Mouse (Mus musculus): Measurements from ENCODE around the gene Lrrc32. TPM values are rescaled to one million over a fixed set of nuclear protein-coding genes. Genes with fewer than 3 reads are reported as not detected.

The Lrrc32 gene
- polyA plus RNA-seq, 1 experiment from 2014 or later, result 5.6 TPM

DNA sequence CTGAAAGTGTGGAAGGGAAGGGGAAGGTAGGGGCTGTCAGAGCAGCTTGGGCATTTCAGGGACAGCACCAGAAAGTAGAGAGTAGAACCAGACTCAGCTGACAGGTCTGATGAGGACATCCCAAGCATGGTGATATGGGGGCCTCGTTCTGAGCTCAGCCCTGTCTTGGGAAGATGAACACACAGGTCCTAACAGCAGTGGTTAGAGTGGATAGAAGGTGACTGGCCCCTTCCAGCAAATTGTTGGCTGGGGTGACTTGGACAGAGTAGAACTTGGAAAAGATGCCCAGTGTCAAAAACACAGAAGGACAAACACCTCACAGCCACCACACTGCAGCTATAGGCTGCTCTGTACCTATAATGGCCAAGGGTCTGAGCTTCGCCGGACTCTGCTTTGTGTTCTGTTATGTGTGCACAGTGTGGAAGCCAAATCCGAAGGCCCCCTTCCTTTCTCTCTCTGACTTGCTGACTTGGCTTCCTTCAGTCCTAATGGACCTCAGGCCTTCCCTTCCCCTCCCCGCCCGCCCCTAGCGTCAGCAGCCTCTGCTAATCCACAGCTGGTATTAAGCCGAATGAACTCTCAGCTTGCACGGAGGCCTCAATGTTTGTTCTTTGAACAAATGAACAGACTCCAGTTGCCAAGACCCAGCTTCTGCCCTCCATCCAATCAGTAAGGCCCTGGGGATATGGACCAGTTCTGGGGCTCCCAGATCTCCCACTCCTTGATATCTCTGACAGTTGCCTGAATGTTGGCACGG lies 48.3 kb downstream of the Lrrc32 start:
- Histone ChIP-seq H3K36me3 (replicated peaks) (no peaks in the 10 kb centered on the region), H3K27me3 (no peaks in the 10 kb centered on the region), H3K4me3 (replicated peaks) (no peak overlapping the region), H3K9me3 (replicated peaks) (no peaks in the 10 kb centered on the region), H3K4me1 (replicated peaks) (0 out of 2 replicates have a peak, but pooled peaks cover 4% of the 10 kb centered on the region), H3K9ac (no peak overlapping the region), H3K27ac (replicated peaks) (no peak overlapping the region), H3K4me2 (no peak overlapping the region)
- ATAC-seq (ENCODE audit: insufficient read depth), result no peak
- 55% methylated on average over 10 of the region's 10 CpGs for WGBS (ENCODE audit: insufficient replicate concordance)

DNA sequence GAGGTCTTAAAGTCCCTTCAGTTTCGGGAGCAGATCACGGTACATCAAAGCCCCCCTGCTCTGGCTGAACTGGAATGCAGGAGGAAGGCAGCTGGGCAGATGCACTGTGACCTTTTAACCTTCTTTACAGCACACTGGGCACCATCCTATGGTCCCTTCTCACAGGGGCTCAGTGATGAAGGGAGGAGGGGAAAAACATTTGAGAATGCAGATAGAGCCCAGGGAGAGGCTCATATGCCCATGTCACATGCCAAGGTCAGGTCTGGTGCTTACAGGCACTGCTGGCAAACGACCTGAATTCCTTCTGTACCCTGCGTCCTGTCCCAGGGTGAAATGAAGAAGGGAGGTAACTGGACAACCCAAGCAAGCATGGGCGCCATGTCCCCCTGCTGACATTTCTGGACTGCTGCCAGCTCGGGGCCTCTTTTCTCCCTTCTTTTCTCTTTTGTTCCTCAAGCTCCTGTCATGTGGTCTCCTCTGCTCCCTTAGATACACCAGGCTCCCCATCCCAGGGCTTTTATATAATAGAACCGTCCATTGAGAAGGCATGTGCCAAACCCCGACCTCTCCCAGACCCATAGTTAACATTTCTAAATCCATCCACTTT lies 49.0 kb downstream of the Lrrc32 start:
- 47% methylated on average over 8 of the region's 8 CpGs for WGBS (ENCODE audit: insufficient replicate concordance)
- Histone ChIP-seq H3K27me3 (no peaks in the 10 kb centered on the region), H3K27ac (replicated peaks) (no peak overlapping the region), H3K4me1 (replicated peaks) (0 out of 2 replicates have a peak, but pooled peaks cover 4% of the 10 kb centered on the region), H3K9me3 (replicated peaks) (no peaks in the 10 kb centered on the region), H3K4me3 (replicated peaks) (no peak overlapping the region), H3K4me2 (no peak overlapping the region), H3K36me3 (replicated peaks) (no peaks in the 10 kb centered on the region), H3K9ac (no peak overlapping the region)
- no peak for ATAC-seq (ENCODE audit: insufficient read depth)

DNA sequence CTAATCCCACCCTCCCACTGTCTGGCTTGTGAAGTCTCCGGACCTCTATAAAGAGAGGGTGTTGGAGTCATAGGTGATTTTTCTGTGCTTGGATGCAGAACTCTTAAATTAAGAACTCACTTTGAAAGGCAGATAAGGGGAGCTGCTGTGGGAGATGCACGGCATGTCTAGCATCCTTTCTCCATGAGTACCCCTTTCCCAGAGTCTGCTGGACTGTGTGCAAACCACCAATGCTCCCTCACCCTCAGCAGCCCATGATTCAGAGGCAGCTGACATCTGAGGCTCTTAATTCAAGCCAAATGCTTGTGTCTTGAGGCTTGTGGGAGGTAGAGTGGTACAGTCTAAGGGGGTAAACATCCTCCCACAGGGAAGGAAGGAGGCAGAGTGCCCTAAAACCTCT lies 51.8 kb downstream of the Lrrc32 start:
- no peaks in the 10 kb centered on the region for H3K36me3 ChIP-seq (replicated peaks)
- no peaks in the 10 kb centered on the region for H3K9me3 ChIP-seq (replicated peaks)
- WGBS (ENCODE audit: insufficient replicate concordance), result 71% methylated on average over 2 of the region's 2 CpGs
- H3K27me3 ChIP-seq, result no peaks in the 10 kb centered on the region
- no peak overlapping the region for H3K4me3 ChIP-seq (replicated peaks)
- H3K27ac ChIP-seq (replicated peaks), result no peak overlapping the region
- no peak overlapping the region for H3K9ac ChIP-seq
- H3K4me1 ChIP-seq (replicated peaks), result no peaks in the 10 kb centered on the region; the same call in 1 of the 2 replicates
- no peak for ATAC-seq (ENCODE audit: insufficient read depth)
- H3K4me2 ChIP-seq, result no peak overlapping the region

DNA sequence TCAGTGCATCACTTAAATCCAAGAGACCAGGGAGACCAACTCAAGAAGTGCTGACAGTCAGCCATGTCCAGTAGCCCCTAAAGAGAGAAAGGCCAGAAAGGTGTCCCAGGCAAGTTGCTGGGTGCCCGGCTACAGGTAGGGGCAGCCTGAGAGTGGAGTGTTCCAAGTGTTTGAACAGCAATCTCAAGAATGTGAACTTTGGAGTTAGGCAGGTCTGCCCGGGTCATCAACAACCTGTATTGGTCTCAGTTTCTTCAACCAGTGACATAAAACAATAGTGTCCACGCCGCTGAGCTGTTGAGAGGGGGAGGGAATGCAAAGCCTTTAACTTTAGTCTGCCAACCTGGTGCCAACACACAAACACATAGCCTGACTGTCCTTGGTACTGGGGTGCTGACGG lies 52.5 kb downstream of the Lrrc32 start:
- Histone ChIP-seq H3K9ac (no peak overlapping the region), H3K9me3 (replicated peaks) (no peaks in the 10 kb centered on the region), H3K36me3 (replicated peaks) (no peaks in the 10 kb centered on the region), H3K4me1 (replicated peaks) (no peaks in the 10 kb centered on the region; the same call in 1 of the 2 replicates), H3K4me3 (replicated peaks) (no peak overlapping the region), H3K27me3 (no peaks in the 10 kb centered on the region), H3K4me2 (no peak overlapping the region), H3K27ac (replicated peaks) (no peak overlapping the region)
- no peak for ATAC-seq (ENCODE audit: insufficient read depth)
- WGBS (ENCODE audit: insufficient replicate concordance), result 64% methylated on average over 5 of the region's 5 CpGs

DNA sequence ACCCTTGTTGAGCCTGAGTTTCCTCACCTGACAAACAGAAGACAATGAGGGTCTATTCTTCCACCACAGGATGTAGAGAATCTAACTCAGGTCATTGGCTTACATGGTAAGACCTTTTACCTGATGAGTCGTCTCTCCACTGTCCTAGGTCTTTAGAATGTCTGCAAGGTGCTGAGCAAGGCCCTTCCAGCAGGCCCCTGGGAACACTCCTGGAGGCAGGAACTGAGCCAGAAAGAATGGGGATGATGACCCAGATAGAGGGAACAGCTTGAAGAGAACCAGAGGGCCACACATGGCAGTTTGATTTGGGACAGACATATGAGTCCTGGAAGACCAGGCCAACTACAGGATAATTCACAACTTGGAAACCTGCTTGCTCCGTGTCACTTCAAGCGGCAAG lies 53.2 kb downstream of the Lrrc32 start:
- Histone ChIP-seq H3K4me3 (replicated peaks) (no peak overlapping the region), H3K4me1 (replicated peaks) (no peaks in the 10 kb centered on the region; the same call in 1 of the 2 replicates)
- ATAC-seq (ENCODE audit: insufficient read depth), result no peak

DNA sequence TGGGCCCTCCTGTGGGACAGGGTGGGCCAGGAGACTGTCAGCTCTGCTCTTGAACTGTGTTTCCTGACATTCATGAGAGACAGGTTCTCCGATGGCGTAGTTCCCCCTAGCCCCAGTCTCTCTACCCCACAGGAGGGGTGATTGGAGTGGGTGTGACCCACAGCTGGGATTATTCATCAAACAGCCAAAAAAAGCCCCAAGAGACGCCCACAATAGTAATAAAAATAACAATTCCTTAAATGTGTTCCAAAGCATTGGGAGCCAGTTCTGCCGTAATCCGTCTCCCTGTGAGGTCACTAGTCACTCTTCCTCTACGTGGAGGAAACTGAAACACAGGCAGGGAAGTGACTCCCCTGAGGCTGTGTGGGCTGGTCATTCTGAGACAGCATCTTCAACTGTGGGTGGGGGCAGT lies 53.7 kb downstream of the Lrrc32 start:
- no peaks in the 10 kb centered on the region; the same call in 1 of the 2 replicates for H3K4me1 ChIP-seq (replicated peaks)
- ATAC-seq (ENCODE audit: insufficient read depth), result no peak
- no peaks in the 10 kb centered on the region for H3K27me3 ChIP-seq
- no peak overlapping the region for H3K4me2 ChIP-seq
- 57% methylated on average over 6 of the region's 6 CpGs for WGBS (ENCODE audit: insufficient replicate concordance)
- H3K4me3 ChIP-seq (replicated peaks), result no peak overlapping the region
- H3K9me3 ChIP-seq (replicated peaks), result no peaks in the 10 kb centered on the region
- no peaks in the 10 kb centered on the region for H3K36me3 ChIP-seq (replicated peaks)
- no peak overlapping the region for H3K9ac ChIP-seq
- H3K27ac ChIP-seq (replicated peaks), result no peak overlapping the region

More for the DNA sequence above, 53.2 kb downstream of the Lrrc32 start:
- no peaks in the 10 kb centered on the region for H3K36me3 ChIP-seq (replicated peaks)
- H3K27ac ChIP-seq (replicated peaks), result no peak overlapping the region
- H3K27me3 ChIP-seq, result no peaks in the 10 kb centered on the region
- 79% methylated on average over 3 of the region's 3 CpGs for WGBS (ENCODE audit: insufficient replicate concordance)
- no peak overlapping the region for H3K4me2 ChIP-seq
- H3K9me3 ChIP-seq (replicated peaks), result no peaks in the 10 kb centered on the region
- no peak overlapping the region for H3K9ac ChIP-seq

DNA sequence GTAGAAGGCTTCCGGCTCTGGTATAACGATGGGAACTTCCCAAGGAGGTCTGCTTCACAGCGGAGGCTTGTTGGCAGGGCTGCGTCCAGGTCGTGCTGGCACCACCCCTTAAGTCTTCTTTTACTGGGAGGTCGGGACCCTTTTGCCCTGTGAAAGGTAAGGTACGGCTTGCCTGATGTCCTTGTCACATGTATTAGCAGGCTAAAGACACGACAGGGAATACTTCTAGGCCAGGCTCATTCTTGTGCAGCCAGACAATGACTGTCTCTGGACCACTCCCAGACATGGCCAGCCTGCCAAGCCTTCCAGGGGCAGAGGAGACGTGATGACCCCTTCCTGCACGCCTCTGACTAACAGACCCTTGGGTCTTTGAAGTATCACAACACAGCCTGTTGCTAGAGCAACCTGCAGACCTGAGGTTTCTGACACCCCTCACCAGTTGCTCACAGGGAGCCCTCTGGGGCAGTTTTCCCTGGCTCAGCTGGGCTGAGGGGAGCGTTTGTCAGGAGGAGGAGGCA lies 54.8 kb downstream of the Lrrc32 start:
- no peaks in the 10 kb centered on the region for H3K27me3 ChIP-seq
- no peaks in the 10 kb centered on the region for H3K9me3 ChIP-seq (replicated peaks)
- no peak overlapping the region for H3K4me3 ChIP-seq (replicated peaks)
- H3K27ac ChIP-seq (replicated peaks), result no peak overlapping the region
- H3K4me2 ChIP-seq, result no peak overlapping the region
- H3K9ac ChIP-seq, result no peak overlapping the region
- WGBS (ENCODE audit: insufficient replicate concordance), result 63% methylated on average over 11 of the region's 11 CpGs
- ATAC-seq (ENCODE audit: insufficient read depth), result no peak
- H3K4me1 ChIP-seq (replicated peaks), result no peaks in the 10 kb centered on the region; the same call in 1 of the 2 replicates
- H3K36me3 ChIP-seq (replicated peaks), result no peaks in the 10 kb centered on the region

DNA sequence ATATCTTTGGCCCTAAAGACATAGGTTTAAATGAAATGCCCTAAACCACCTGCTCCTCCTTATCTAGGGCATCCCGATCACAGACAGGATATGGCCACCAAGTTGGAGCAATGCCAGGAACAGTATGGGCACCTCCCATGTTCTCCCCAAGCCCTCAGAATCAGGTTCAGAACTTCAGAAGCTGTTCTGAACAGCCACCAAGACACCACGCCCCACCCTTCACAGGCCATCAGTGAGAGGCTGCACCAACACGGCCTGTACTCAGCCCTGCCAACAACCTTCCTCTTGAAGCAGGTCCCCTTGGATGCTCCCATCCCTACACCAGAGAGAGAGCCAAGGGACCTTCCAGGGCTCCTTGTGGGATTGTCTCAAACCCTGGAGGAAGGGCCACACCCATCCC lies 55.5 kb downstream of the Lrrc32 start:
- 37% methylated on average over 3 of the region's 3 CpGs for WGBS (ENCODE audit: insufficient replicate concordance)
- no peak for ATAC-seq (ENCODE audit: insufficient read depth)

DNA sequence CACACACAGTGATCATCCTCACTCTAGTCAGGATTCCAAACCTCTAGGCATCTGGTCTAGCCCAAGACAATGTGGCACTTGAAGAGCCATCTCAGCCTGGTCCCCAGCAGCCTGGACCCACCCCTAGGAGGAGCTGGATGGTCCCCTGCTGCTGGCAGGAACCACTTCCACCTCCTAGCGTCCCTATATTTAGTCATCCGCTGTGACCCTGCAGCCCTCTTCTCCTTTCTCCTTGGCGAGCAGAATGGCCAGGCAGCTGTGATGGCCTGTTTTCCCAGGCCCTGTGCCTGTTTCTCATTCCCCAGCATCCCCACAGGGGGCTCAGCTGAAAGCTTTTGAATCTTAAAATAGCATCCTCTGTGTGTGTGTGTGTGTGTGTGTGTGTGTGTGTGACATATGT lies 59.8 kb downstream of the Lrrc32 start:
- Histone ChIP-seq H3K9ac (no peak overlapping the region), H3K27ac (replicated peaks) (no peak overlapping the region), H3K27me3 (no peaks in the 10 kb centered on the region), H3K4me3 (replicated peaks) (no peak overlapping the region), H3K4me1 (replicated peaks) (no peaks in the 10 kb centered on the region; the same call in 1 of the 2 replicates), H3K9me3 (replicated peaks) (no peaks in the 10 kb centered on the region), H3K36me3 (replicated peaks) (no peaks in the 10 kb centered on the region), H3K4me2 (no peak overlapping the region)
- WGBS (ENCODE audit: insufficient replicate concordance), result 23% methylated on average over 3 of the region's 3 CpGs
- no peak for ATAC-seq (ENCODE audit: insufficient read depth)

More for the DNA sequence above, 55.5 kb downstream of the Lrrc32 start:
- H3K4me3 ChIP-seq (replicated peaks), result no peak overlapping the region
- H3K9ac ChIP-seq, result no peak overlapping the region
- H3K4me1 ChIP-seq (replicated peaks), result no peaks in the 10 kb centered on the region; the same call in 1 of the 2 replicates
- H3K27me3 ChIP-seq, result no peaks in the 10 kb centered on the region
- H3K9me3 ChIP-seq (replicated peaks), result no peaks in the 10 kb centered on the region
- no peak overlapping the region for H3K27ac ChIP-seq (replicated peaks)
- no peak overlapping the region for H3K4me2 ChIP-seq
- H3K36me3 ChIP-seq (replicated peaks), result no peaks in the 10 kb centered on the region

DNA sequence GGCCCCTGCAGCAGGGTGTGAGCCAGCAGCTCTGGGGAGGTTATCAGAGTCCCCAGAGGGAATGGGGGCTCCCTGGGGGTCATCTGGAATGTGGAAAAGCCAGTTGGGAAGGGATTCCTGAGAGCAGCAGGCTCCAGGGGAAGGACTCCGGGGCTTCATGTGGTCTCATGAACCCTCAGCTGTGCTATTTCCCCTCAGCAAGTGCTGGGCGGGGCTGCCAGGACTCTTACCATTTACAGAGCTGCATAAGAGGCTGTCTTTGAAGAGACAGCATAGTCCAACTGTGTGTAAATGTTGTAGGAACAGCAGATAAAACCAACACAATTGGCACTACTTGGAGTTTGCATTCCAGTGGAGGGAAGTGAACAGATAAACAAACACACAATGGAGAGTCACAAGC lies 61.5 kb downstream of the Lrrc32 start:
- Histone ChIP-seq H3K4me2 (no peak overlapping the region), H3K27ac (replicated peaks) (no peak overlapping the region), H3K36me3 (replicated peaks) (no peaks in the 10 kb centered on the region), H3K27me3 (no peaks in the 10 kb centered on the region), H3K4me1 (replicated peaks) (no peaks in the 10 kb centered on the region), H3K9me3 (replicated peaks) (no peaks in the 10 kb centered on the region), H3K4me3 (replicated peaks) (no peak overlapping the region), H3K9ac (no peak overlapping the region)
- WGBS (ENCODE audit: insufficient replicate concordance), result 11% methylated on average over 2 of the region's 2 CpGs
- ATAC-seq (ENCODE audit: insufficient read depth), result no peak

DNA sequence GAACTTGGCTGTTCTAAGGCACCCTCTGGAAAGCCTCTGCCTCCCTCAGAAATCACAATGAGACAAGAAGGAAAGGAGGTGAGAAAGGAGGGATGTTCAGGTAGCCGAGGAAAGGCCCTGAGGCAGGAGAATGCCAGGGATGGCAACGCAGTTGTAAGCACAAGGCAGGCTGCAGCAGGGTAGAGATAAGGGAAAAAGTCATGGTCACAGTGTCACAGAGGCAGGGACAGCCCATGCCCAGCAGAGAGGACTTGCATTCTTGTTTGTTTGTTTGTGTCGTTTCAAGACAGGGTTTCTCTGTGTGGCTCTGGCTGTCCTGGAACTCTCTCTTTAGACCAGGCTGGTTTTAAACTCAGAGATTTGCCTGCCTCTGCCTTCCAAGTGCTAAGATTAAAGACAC lies 62.0 kb downstream of the Lrrc32 start:
- H3K4me3 ChIP-seq (replicated peaks), result no peak overlapping the region
- no peaks in the 10 kb centered on the region for H3K9me3 ChIP-seq (replicated peaks)
- no peaks in the 10 kb centered on the region for H3K4me1 ChIP-seq (replicated peaks)
- no peak overlapping the region for H3K9ac ChIP-seq
- no peak overlapping the region for H3K27ac ChIP-seq (replicated peaks)
- no peak for ATAC-seq (ENCODE audit: insufficient read depth)
- no peaks in the 10 kb centered on the region for H3K36me3 ChIP-seq (replicated peaks)
- 29% methylated on average over 3 of the region's 3 CpGs for WGBS (ENCODE audit: insufficient replicate concordance)
- H3K4me2 ChIP-seq, result no peak overlapping the region
- H3K27me3 ChIP-seq, result no peaks in the 10 kb centered on the region
